Mouse (Mus musculus) megakaryocyte progenitor cell, adult 5-6 weeks (primary cell): ENCODE measurements around the gene Anxa8. TPM values are rescaled to one million over a fixed set of nuclear protein-coding genes. Genes with fewer than 3 reads are reported as not detected.

ENCODE experiments used
- ATAC-seq: replicated peaks from 2 replicates; pipeline ENCODE4 v1.8.0; 2016; ENCODE audit warnings: mild to moderate bottlenecking, moderate TSS enrichment, inconsistent platforms; ENCODE audit not compliant: poor library complexity
- total RNA-seq, 2 experiments: library from RNA; stranded (forward) in 1 of 2; stranded (reverse) in 1 of 2; fragments of 157-497, 149-512 nt in 1 of 2; fragments of 200-1000 nt in 1 of 2; gene quantifications; 2 replicates each; pipeline versions ENCODE4 v1.2.3 to v1.2.4; 2015 to 2017

The Anxa8 gene
- total RNA-seq, 2 experiments from 2014 or later: not detected

- no peak for ATAC-seq
These were observed 28.5 kb downstream of the Anxa8 start for GRCm38 (mm10) chr14:34114311-34114710.

- no peak for ATAC-seq
These were observed 33.4 kb downstream of the Anxa8 start for GRCm38 (mm10) chr14:34119046-34119723.

GRCm38 (mm10) chr14:34120016-34120910 lies 34.5 kb downstream of the Anxa8 start:
- no peak for ATAC-seq

- no peak for ATAC-seq
These were observed 35.2 kb downstream of the Anxa8 start for GRCm38 (mm10) chr14:34120923-34121351.

DNA sequence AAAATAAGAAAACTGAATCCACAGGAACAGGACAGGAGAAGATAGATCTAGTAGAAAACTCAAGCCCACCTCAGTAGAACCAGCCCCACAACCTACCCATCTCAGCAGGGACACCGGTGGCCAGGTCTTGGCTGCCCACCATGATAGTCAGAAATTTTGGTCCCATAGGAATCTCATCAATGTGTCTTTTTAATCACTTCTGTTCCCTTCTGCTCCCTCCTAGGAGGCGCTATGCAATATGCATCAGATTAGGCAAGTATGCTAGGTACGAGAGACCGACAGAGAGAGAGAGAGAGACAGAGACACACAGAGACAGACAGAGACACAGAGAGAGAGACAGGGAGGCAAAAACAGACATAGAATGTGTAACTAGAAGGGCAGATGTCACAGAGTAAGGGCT lies 35.9 kb downstream of the Anxa8 start:
- ATAC-seq: no peak

GRCm38 (mm10) chr14:34131216-34131615 lies 45.4 kb downstream of the Anxa8 start:
- no peak for ATAC-seq

GRCm38 (mm10) chr14:34135391-34135790 lies 49.6 kb downstream of the Anxa8 start:
- no peak for ATAC-seq

GRCm38 (mm10) chr14:34139671-34140664 lies 54.2 kb downstream of the Anxa8 start:
- no peak for ATAC-seq

DNA sequence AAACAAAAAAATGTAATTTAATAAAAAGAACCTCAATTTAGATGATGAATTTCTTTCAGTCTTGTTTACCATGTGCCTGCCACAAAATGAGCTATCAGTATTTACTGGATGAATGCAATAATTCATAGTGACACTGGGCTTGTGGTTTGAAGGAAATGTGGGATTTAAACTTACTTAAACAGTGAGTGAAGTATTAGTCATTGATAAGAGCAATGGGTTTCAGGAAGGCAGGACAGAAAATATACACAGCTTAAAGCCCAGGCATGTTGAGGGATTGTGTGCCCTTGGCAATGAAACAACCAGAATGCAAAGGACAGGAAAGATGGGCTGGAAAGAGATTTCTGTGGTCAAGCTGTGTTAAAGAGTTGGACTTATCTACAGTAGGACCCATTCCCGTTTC lies 56.5 kb downstream of the Anxa8 start:
- ATAC-seq: no peak

DNA sequence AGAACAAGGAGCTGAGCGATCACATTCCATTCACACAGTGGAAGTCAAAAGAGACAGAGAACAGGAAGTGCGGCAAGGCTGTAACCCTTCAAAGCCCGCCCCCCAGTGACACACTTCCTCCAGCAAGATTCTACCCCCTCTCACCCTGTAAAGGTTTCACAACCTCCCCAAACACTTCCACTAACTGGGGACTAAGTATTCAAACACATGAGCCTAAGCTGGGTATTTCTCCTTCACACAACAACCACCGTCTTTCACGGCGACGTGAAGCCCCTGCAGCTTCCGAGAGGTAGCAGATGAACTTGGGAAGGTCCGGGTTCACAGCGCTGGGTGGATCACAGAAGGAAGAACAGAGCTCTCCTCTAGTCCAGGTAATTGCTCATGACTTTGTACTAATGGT lies 57.1 kb downstream of the Anxa8 start:
- no peak for ATAC-seq

Other genes starting within 250 kb of the Anxa8 start
- gene Gdf10, start 162.4 kb upstream of the Anxa8 start, total RNA-seq (2015): not detected in 2 replicates
- not detected in 2 replicates for gene Gdf10, start 162.4 kb upstream of the Anxa8 start, total RNA-seq (2017)
- not detected in 2 replicates for gene Gdf2, start 144.9 kb upstream of the Anxa8 start, total RNA-seq (2015)
- gene Gdf2, start 144.9 kb upstream of the Anxa8 start, total RNA-seq (2017): not detected in 2 replicates
- not detected in 2 replicates for gene Rbp3, start 132.0 kb upstream of the Anxa8 start, total RNA-seq (2015)
- gene Rbp3, start 132.0 kb upstream of the Anxa8 start, total RNA-seq (2017): not detected in 2 replicates
- gene Zfp488, start 107.2 kb upstream of the Anxa8 start, total RNA-seq (2015): 0.05 TPM in 1 of 2 replicates, not detected in the other
- not detected in 2 replicates for gene Zfp488, start 107.2 kb upstream of the Anxa8 start, total RNA-seq (2017)
- not detected in 2 replicates for gene Gm30083, start 70.8 kb upstream of the Anxa8 start, total RNA-seq (2015)
- gene Gm30083, start 70.8 kb upstream of the Anxa8 start, total RNA-seq (2017): not detected in 2 replicates
- gene Gm5460, start 69.2 kb upstream of the Anxa8 start, total RNA-seq (2015): not detected in 2 replicates
- gene Gm5460, start 69.2 kb upstream of the Anxa8 start, total RNA-seq (2017): not detected in 2 replicates
- not detected in 2 replicates for gene Antxrl, start 33.3 kb upstream of the Anxa8 start, total RNA-seq (2015)
- gene Antxrl, start 33.3 kb upstream of the Anxa8 start, total RNA-seq (2017): not detected in 2 replicates
- not detected in 2 replicates for gene A630023A22Rik, start 16.8 kb downstream of the Anxa8 start, total RNA-seq (2015)
- gene A630023A22Rik, start 16.8 kb downstream of the Anxa8 start, total RNA-seq (2017): not detected in 2 replicates
- not detected in 2 replicates for gene Npy4r, start 66.5 kb downstream of the Anxa8 start, total RNA-seq (2015)
- gene Npy4r, start 66.5 kb downstream of the Anxa8 start, total RNA-seq (2017): not detected in 2 replicates
- not detected in 2 replicates for gene Gprin2, start 115.7 kb downstream of the Anxa8 start, total RNA-seq (2015)
- gene Gprin2, start 115.7 kb downstream of the Anxa8 start, total RNA-seq (2017): not detected in 2 replicates
- gene Syt15, start 133.6 kb downstream of the Anxa8 start, total RNA-seq (2015): not detected in 2 replicates
- gene Syt15, start 133.6 kb downstream of the Anxa8 start, total RNA-seq (2017): not detected in 2 replicates
- gene Shld2, start 224.5 kb downstream of the Anxa8 start, total RNA-seq (2015): 7.9 and 13.2 TPM in 2 replicates
- 13.3 and 14.2 TPM in 2 replicates for gene Shld2, start 224.5 kb downstream of the Anxa8 start, total RNA-seq (2017)
- 182 and 187 TPM in 2 replicates for gene Glud1, start 224.7 kb downstream of the Anxa8 start, total RNA-seq (2015)
- 118 and 134 TPM in 2 replicates for gene Glud1, start 224.7 kb downstream of the Anxa8 start, total RNA-seq (2017)